Mouse (Mus musculus) cerebellum, postnatal 4 days (tissue): Measurements from ENCODE around the gene Tut7.
"Not testable (repeated sequence)": the region's sequence is repeated elsewhere in the genome, so short reads cannot be mapped to it uniquely, and the experiment has no call there.

Experiments
- DNase-seq, 2 experiments: peaks; one replicate each; pipeline ENCODE4 v3.0.0; 2022; ENCODE audit warnings: low spot score in 2 of 2, mixed read lengths in 1 of 2

Tut7 gene

GRCm38 (mm10) chr13:59768531-59768930 is 54.4 kb downstream of the Tut7 start:
- no peak for DNase-seq

- DNase-seq = no peak
Measured at GRCm38 (mm10) chr13:59766786-59767515, 56.0 kb downstream of the Tut7 start.

GRCm38 (mm10) chr13:59762791-59763190 is 60.2 kb downstream of the Tut7 start:
- no peak for DNase-seq

- no peak for DNase-seq
Measured at GRCm38 (mm10) chr13:59756906-59757305, 66.0 kb downstream of the Tut7 start.

GRCm38 (mm10) chr13:59750310-59750709 is 72.6 kb downstream of the Tut7 start:
- no peak for DNase-seq

GRCm38 (mm10) chr13:59746711-59747110 is 76.2 kb downstream of the Tut7 start, which contains the start of gene 1700014D04Rik:
TSS of gene 1700014D04Rik (minus strand) at chr13:59746752.
- no peak for DNase-seq

- no peak for DNase-seq
Measured at GRCm38 (mm10) chr13:59746164-59746563, 76.8 kb downstream of the Tut7 start.

GRCm38 (mm10) chr13:59745462-59745861 is 77.5 kb downstream of the Tut7 start:
- DNase-seq = no peak

GRCm38 (mm10) chr13:59741697-59742096 is 81.2 kb downstream of the Tut7 start:
- DNase-seq = no peak

GRCm38 (mm10) chr13:59741096-59741495 is 81.9 kb downstream of the Tut7 start:
- DNase-seq = no peak

GRCm38 (mm10) chr13:59739397-59739796 is 83.5 kb downstream of the Tut7 start:
- DNase-seq = no peak

GRCm38 (mm10) chr13:59738455-59738854 is 84.5 kb downstream of the Tut7 start:
- DNase-seq = no peak

GRCm38 (mm10) chr13:59735190-59735589 is 87.8 kb downstream of the Tut7 start:
- DNase-seq = no peak

GRCm38 (mm10) chr13:59734347-59734746 is 88.6 kb downstream of the Tut7 start:
- not testable (repeated sequence) for DNase-seq

GRCm38 (mm10) chr13:59733936-59734335 is 89.0 kb downstream of the Tut7 start:
- no peak for DNase-seq

- DNase-seq = no peak
Measured at GRCm38 (mm10) chr13:59731652-59732051, 91.3 kb downstream of the Tut7 start, which contains the start of gene Spata31d1d. TSS of gene Spata31d1d (minus strand) at chr13:59731752.

- DNase-seq = peak; percentile 73 to 82
Measured at GRCm38 (mm10) chr13:59728378-59729093, 94.4 kb downstream of the Tut7 start.

GRCm38 (mm10) chr13:59726139-59726867 is 96.6 kb downstream of the Tut7 start:
- DNase-seq = no peak

GRCm38 (mm10) chr13:59722089-59722488 is 100.9 kb downstream of the Tut7 start:
- not testable (repeated sequence) for DNase-seq
